14 mouse cellular contexts compared by ENCODE assay signal in genomic region chr2:93352915-93353685, GRCm38 (mm10). TPM values are rescaled to one million over a fixed set of nuclear protein-coding genes. Genes with fewer than 3 reads are reported as not detected.
DNase-seq lines count a peak whose midpoint lies in the region; ATAC-seq and TF ChIP-seq lines count a peak whose summit lies in the region.
"Had no signal": no experiment of that assay in that cellular context is flagged by ENCODE, and none has a peak within 500 bp of the region (broad histone marks: within the 10 kb centered on the region; RNA-seq: fewer than 3 reads in every experiment).

No protein-coding gene starts in this region.

- TF ChIP-seq CTCF in midbrain, postnatal 0 days (IDR thresholded peaks at IDR 0.05), result no peak

- H3K9ac ChIP-seq in hindbrain, embryonic 16.5 days (ENCODE audit: low read depth, low read length), result no peak overlapping the region
- no peak overlapping the region for H3K9ac ChIP-seq in midbrain, postnatal 0 days (replicated peaks; ENCODE audit: low read length, poor library complexity, severe bottlenecking)
- H3K9ac ChIP-seq in embryonic facial prominence, embryonic 12.5 days, result no peak overlapping the region
- peak overlapping the region; percentile 58 for H3K9ac ChIP-seq in liver, embryonic 16.5 days (ENCODE audit: low read depth, low read length)
- H3K9ac ChIP-seq: forebrain, embryonic 13.5 days had no signal

- peaks cover 11% of the 10 kb centered on the region; the same call in 1 of the 2 replicates for H3K27me3 ChIP-seq in hindbrain, embryonic 10.5 days (ENCODE audit: insufficient read depth, poor library complexity, severe bottlenecking)
- H3K27me3 ChIP-seq in hindbrain, embryonic 16.5 days (replicated peaks; ENCODE audit: control insufficient read depth, insufficient read depth, low read length), result no peaks in the 10 kb centered on the region
- H3K27me3 ChIP-seq in midbrain, embryonic 10.5 days (ENCODE audit: low read depth, poor library complexity, severe bottlenecking), result peaks cover 10% of the 10 kb centered on the region; the same call in 1 of the 2 replicates
- H3K27me3 ChIP-seq in midbrain, postnatal 0 days (ENCODE audit: insufficient read depth, low read length), result no peaks in the 10 kb centered on the region
- no peaks in the 10 kb centered on the region for H3K27me3 ChIP-seq in embryonic facial prominence, embryonic 12.5 days
- H3K27me3 ChIP-seq in liver, embryonic 16.5 days (ENCODE audit: control insufficient read depth, insufficient read depth, low read depth, low read length), result no peaks in the 10 kb centered on the region

- peaks cover 34% of the 10 kb centered on the region for H3K4me1 ChIP-seq in hindbrain, embryonic 10.5 days (replicated peaks)
- H3K4me1 ChIP-seq in hindbrain, embryonic 16.5 days (ENCODE audit: control insufficient read depth, insufficient read depth, low read depth, low read length), result no peaks in the 10 kb centered on the region; the same call in 1 of the 2 replicates
- H3K4me1 ChIP-seq in midbrain, embryonic 10.5 days, result peaks cover 20% of the 10 kb centered on the region
- no peaks in the 10 kb centered on the region for H3K4me1 ChIP-seq in midbrain, postnatal 0 days (ENCODE audit: insufficient read depth, low read length)
- no peaks in the 10 kb centered on the region for H3K4me1 ChIP-seq in embryonic facial prominence, embryonic 12.5 days
- peaks cover 33% of the 10 kb centered on the region for H3K4me1 ChIP-seq in liver, embryonic 16.5 days (ENCODE audit: control insufficient read depth, low read depth, low read length)

- 87% methylated on average over 8 of the region's 8 CpGs for WGBS in hindbrain, embryonic 10.5 days
- WGBS in hindbrain, embryonic 16.5 days, result 81% methylated on average over 8 of the region's 8 CpGs
- 84% methylated on average over 8 of the region's 8 CpGs for WGBS in midbrain, embryonic 10.5 days
- WGBS in midbrain, postnatal 0 days, result 80% methylated on average over 8 of the region's 8 CpGs
- WGBS in embryonic facial prominence, embryonic 12.5 days, result 82% methylated on average over 8 of the region's 8 CpGs
- 29% methylated on average over 8 of the region's 8 CpGs for WGBS in liver, embryonic 16.5 days (ENCODE audit: insufficient replicate concordance)

- DNase-seq in hindbrain, embryonic 10.5 days (ENCODE audit: low spot score), result no peak
- DNase-seq in midbrain, embryonic 10.5 days (ENCODE audit: low spot score), result no peak
- no peak for DNase-seq in midbrain, postnatal 0 days (ENCODE audit: low spot score)
- no peak for DNase-seq in spleen, postnatal 14 days (ENCODE audit: low spot score in 2 of 2)
- DNase-seq: adrenal gland, postnatal 25 days; cerebellum, adult 18-20 months; embryo, embryonic 11 days; gastrocnemius, postnatal 14 days; kidney, postnatal 25 days had no signal

- no peak overlapping the region for H3K4me2 ChIP-seq in hindbrain, embryonic 16.5 days (ENCODE audit: low read length)
- no peak overlapping the region for H3K4me2 ChIP-seq in midbrain, postnatal 0 days (ENCODE audit: low read depth, low read length, poor library complexity, severe bottlenecking)
- H3K4me2 ChIP-seq in embryonic facial prominence, embryonic 12.5 days (replicated peaks), result no peak overlapping the region
- peak overlapping the region; percentile 62 for H3K4me2 ChIP-seq in liver, embryonic 16.5 days (ENCODE audit: low read depth, low read length)
- H3K4me2 ChIP-seq: forebrain, embryonic 13.5 days had no signal

- no peak overlapping the region for H3K4me3 ChIP-seq in hindbrain, embryonic 10.5 days
- H3K4me3 ChIP-seq in hindbrain, embryonic 16.5 days (ENCODE audit: low read length), result no peak overlapping the region
- H3K4me3 ChIP-seq in midbrain, embryonic 10.5 days, result no peak overlapping the region
- no peak overlapping the region for H3K4me3 ChIP-seq in midbrain, postnatal 0 days (ENCODE audit: low read depth, low read length)
- H3K4me3 ChIP-seq in embryonic facial prominence, embryonic 12.5 days, result no peak overlapping the region
- peak overlapping the region; percentile 47 for H3K4me3 ChIP-seq in liver, embryonic 16.5 days (ENCODE audit: low read depth, low read length)
- H3K4me3 ChIP-seq: forebrain, embryonic 13.5 days had no signal

- no peak for ATAC-seq in hindbrain, embryonic 16.5 days
- no peak for ATAC-seq in midbrain, postnatal 0 days (ENCODE audit: low FRiP score)
- ATAC-seq in embryonic facial prominence, embryonic 12.5 days (ENCODE audit: insufficient number of reproducible peaks, insufficient read depth, low FRiP score, low TSS enrichment), result no peak
- 0 out of 2 replicates have a peak, but pooled peaks have one; percentile 20 for ATAC-seq in liver, embryonic 16.5 days (ENCODE audit: low read depth)
- ATAC-seq: forebrain, embryonic 13.5 days; hindbrain, postnatal 0 days had no signal

- H3K36me3 ChIP-seq in hindbrain, embryonic 10.5 days, result no peaks in the 10 kb centered on the region
- H3K36me3 ChIP-seq in hindbrain, embryonic 16.5 days (ENCODE audit: control insufficient read depth, insufficient read depth, low read length), result no peaks in the 10 kb centered on the region
- no peaks in the 10 kb centered on the region for H3K36me3 ChIP-seq in midbrain, embryonic 10.5 days
- H3K36me3 ChIP-seq in midbrain, postnatal 0 days (ENCODE audit: insufficient read depth, low read length), result no peaks in the 10 kb centered on the region
- H3K36me3 ChIP-seq in embryonic facial prominence, embryonic 12.5 days, result no peaks in the 10 kb centered on the region
- no peaks in the 10 kb centered on the region for H3K36me3 ChIP-seq in liver, embryonic 16.5 days (ENCODE audit: control insufficient read depth, insufficient read depth)

- H3K27ac ChIP-seq in hindbrain, embryonic 10.5 days, result peak overlapping the region; percentile 35; the same call in 1 of the 2 replicates
- H3K27ac ChIP-seq in hindbrain, embryonic 16.5 days (ENCODE audit: low read depth, low read length), result no peak overlapping the region
- H3K27ac ChIP-seq in midbrain, embryonic 10.5 days (replicated peaks), result peak overlapping the region; percentile 47
- no peak overlapping the region for H3K27ac ChIP-seq in midbrain, postnatal 0 days (ENCODE audit: low read depth, low read length)
- 0 out of 2 replicates have a peak overlapping the region, but pooled peaks have one; percentile 25 for H3K27ac ChIP-seq in embryonic facial prominence, embryonic 12.5 days
- H3K27ac ChIP-seq in liver, embryonic 16.5 days (ENCODE audit: low read length), result peak overlapping the region; percentile 77
- H3K27ac ChIP-seq: forebrain, embryonic 13.5 days; hindbrain, postnatal 0 days had no signal

- H3K9me3 ChIP-seq in hindbrain, embryonic 10.5 days, result no peaks in the 10 kb centered on the region
- no peaks in the 10 kb centered on the region for H3K9me3 ChIP-seq in hindbrain, embryonic 16.5 days (ENCODE audit: control insufficient read depth, low read length)
- H3K9me3 ChIP-seq in midbrain, embryonic 10.5 days (replicated peaks), result no peaks in the 10 kb centered on the region
- no peaks in the 10 kb centered on the region for H3K9me3 ChIP-seq in midbrain, postnatal 0 days (ENCODE audit: low read length)
- no peaks in the 10 kb centered on the region for H3K9me3 ChIP-seq in embryonic facial prominence, embryonic 12.5 days
- H3K9me3 ChIP-seq in liver, embryonic 16.5 days (replicated peaks; ENCODE audit: control insufficient read depth, low read length), result no peaks in the 10 kb centered on the region
- H3K9me3 ChIP-seq: forebrain, embryonic 13.5 days had no signal

RNA-seq across cellular contexts. Expression of gene Tspan18, which starts 18.8 kb away (rescaled TPM):
- polyA plus RNA-seq in hindbrain, embryonic 10.5 days (2016; fragmentation: Nextera tagmentation; extraction: Ambion mirVana), result 48.6 and 55.1 TPM in 2 replicates
- polyA plus RNA-seq in hindbrain, embryonic 16.5 days (2015; fragmentation: Nextera tagmentation; extraction: Ambion mirVana), result 15.7 and 24.2 TPM in 2 replicates
- polyA plus RNA-seq in midbrain, embryonic 10.5 days (2016; fragmentation: Nextera tagmentation; extraction: Ambion mirVana), result 45.0 and 48.4 TPM in 2 replicates
- 19.8 and 21.5 TPM in 2 replicates for total RNA-seq in midbrain, postnatal 0 days (2014; rRNA removed)
- 13.2 and 16.5 TPM in 2 replicates for polyA plus RNA-seq in midbrain, postnatal 0 days (2015; fragmentation: Nextera tagmentation; extraction: Ambion mirVana)
- polyA plus RNA-seq in embryonic facial prominence, embryonic 12.5 days (2016; fragmentation: Nextera tagmentation; extraction: Ambion mirVana), result 16.1 and 16.3 TPM in 2 replicates
- 2.0 and 2.2 TPM in 2 replicates for polyA plus RNA-seq in liver, embryonic 16.5 days (2015; fragmentation: Nextera tagmentation; extraction: Ambion mirVana)

Comparison
In these comparisons a context has a peak if more than half of its experiments do, and no peak if none do; other contexts are left out.
1. H3K27ac ChIP-seq: peak in hindbrain, embryonic 10.5 days (single experiment), midbrain, embryonic 10.5 days (single experiment), embryonic facial prominence, embryonic 12.5 days (single experiment) and liver, embryonic 16.5 days (single experiment); none in hindbrain, embryonic 16.5 days (single experiment) and midbrain, postnatal 0 days (single experiment).